Mouse (Mus musculus) CH12.LX (cell line): ENCODE data around the gene Ropn1. TPM values are rescaled to one million over a fixed set of nuclear protein-coding genes. Genes with fewer than 3 reads are reported as not detected.

Experiments
- DNase-seq: peaks from one replicate; pipeline ENCODE4 v3.0.0-alpha.2; 2013; ENCODE audit errors: extremely low read depth
- H3K27ac ChIP-seq: 2 replicates; pipeline ENCODE4 v1.5.1; 2012; ENCODE audit warnings: low read depth, mild to moderate bottlenecking, control low read depth, moderate library complexity; ENCODE audit not compliant: insufficient read depth
- H3K27me3 ChIP-seq: replicated peaks from 2 replicates; pipeline ENCODE3; 2012; ENCODE audit warnings: inconsistent platforms
- H3K36me3 ChIP-seq, 2 experiments: replicated peaks in 1 of 2; 2 replicates each; pipeline versions ENCODE3 to v1.6.1; 2012; ENCODE audit warnings: inconsistent platforms in 1 of 2, low read length in 1 of 2, mild to moderate bottlenecking in 1 of 2, mixed read lengths in 1 of 2, moderate library complexity in 1 of 2; ENCODE audit not compliant: control insufficient read depth in 1 of 2, insufficient read depth in 1 of 2
- H3K4me1 ChIP-seq, 2 experiments: 2 replicates each; pipeline ENCODE4 v1.6.1; 2012; ENCODE audit warnings: inconsistent platforms in 1 of 2, moderate library complexity in 1 of 2; ENCODE audit not compliant: insufficient read depth in 2 of 2, control insufficient read depth in 1 of 2
- H3K4me2 ChIP-seq: 2 replicates; pipeline ENCODE4 v1.6.1; 2012; ENCODE audit warnings: low read depth, mild to moderate bottlenecking, control low read depth; ENCODE audit not compliant: poor library complexity, insufficient read depth, severe bottlenecking
- H3K4me3 ChIP-seq, 3 experiments: fragments of 150-350 bp in 1 of 3; sonication (generic) in 1 of 3; replicated peaks in 1 of 3; 2 replicates each; pipeline versions ENCODE3 to v1.5.1; 2011 to 2012; ENCODE audit warnings: low read depth in 2 of 3, low read length in 2 of 3, mild to moderate bottlenecking in 2 of 3, moderate library complexity in 2 of 3, control low read depth in 1 of 3, improper control_type of control experiment in 1 of 3, inconsistent platforms in 1 of 3, mixed read lengths in 1 of 3; ENCODE audit not compliant: poor library complexity in 1 of 3
- H3K79me2 ChIP-seq: replicated peaks from 2 replicates; pipeline ENCODE4 v1.6.1; 2012; ENCODE audit warnings: mild to moderate bottlenecking, moderate library complexity; ENCODE audit not compliant: control insufficient read depth, poor library complexity, insufficient read depth, severe bottlenecking; ENCODE audit errors: extremely low read depth
- H3K9ac ChIP-seq: 2 replicates; pipeline ENCODE4 v1.6.1; 2012; ENCODE audit warnings: low read depth, mild to moderate bottlenecking, control low read depth, moderate library complexity; ENCODE audit not compliant: insufficient read depth
- H3K9me3 ChIP-seq: replicated peaks from 2 replicates; pipeline ENCODE3; 2012; ENCODE audit warnings: low read length, inconsistent platforms, mixed read lengths
- CHD1 ChIP-seq: IDR thresholded peaks from 2 replicates; pipeline ENCODE4 v1.6.1; 2012; ENCODE audit warnings: low read depth, low read length, improper control_type of control experiment, inconsistent platforms
- CHD2 ChIP-seq: IDR thresholded peaks from 2 replicates; pipeline ENCODE4 v1.6.1; 2011; ENCODE audit warnings: low read length, improper control_type of control experiment
- EP300 ChIP-seq: IDR thresholded peaks from 2 replicates; pipeline ENCODE4 v1.6.1; 2011; ENCODE audit warnings: low read length, improper control_type of control experiment
- ETS1 ChIP-seq: conservative IDR thresholded peaks from 2 replicates; pipeline ENCODE4 v1.6.1; 2012; ENCODE audit warnings: low read depth, mild to moderate bottlenecking, inconsistent platforms, low read length, improper control_type of control experiment, moderate library complexity
- GABPA ChIP-seq: IDR thresholded peaks from 2 replicates; pipeline ENCODE4 v1.6.1; 2012; ENCODE audit warnings: low read depth, low read length, improper control_type of control experiment, inconsistent platforms; ENCODE audit not compliant: insufficient replicate concordance
- HCFC1 ChIP-seq: IDR thresholded peaks from 2 replicates; pipeline ENCODE4 v1.6.1; 2012; ENCODE audit warnings: low read depth, mild to moderate bottlenecking, inconsistent platforms, low read length, improper control_type of control experiment
- JUN ChIP-seq: IDR thresholded peaks from 2 replicates; pipeline ENCODE4 v1.6.1; 2011; ENCODE audit warnings: low read depth, mild to moderate bottlenecking, low read length, improper control_type of control experiment, moderate library complexity; ENCODE audit not compliant: insufficient read depth
- JUND ChIP-seq: conservative IDR thresholded peaks from 2 replicates; pipeline ENCODE4 v1.6.1; 2011; ENCODE audit warnings: low read depth, low read length, improper control_type of control experiment
- KAT2A ChIP-seq: IDR thresholded peaks from 2 replicates; pipeline ENCODE4 v1.6.1; 2012; ENCODE audit warnings: low read length, improper control_type of control experiment, inconsistent platforms; ENCODE audit not compliant: insufficient replicate concordance
- MAX ChIP-seq: IDR thresholded peaks from 2 replicates; pipeline ENCODE4 v1.6.1; 2011; ENCODE audit warnings: low read length, improper control_type of control experiment
- MEF2A ChIP-seq: IDR thresholded peaks from 2 replicates; pipeline ENCODE4 v1.6.1; 2014; ENCODE audit warnings: low read depth, mild to moderate bottlenecking, inconsistent platforms, low read length, improper control_type of control experiment, borderline replicate concordance
- MXI1 ChIP-seq: IDR thresholded peaks from 2 replicates; pipeline ENCODE4 v1.6.1; 2011; ENCODE audit warnings: mild to moderate bottlenecking, low read depth, low read length, improper control_type of control experiment
- NELFE ChIP-seq: IDR thresholded peaks from 2 replicates; pipeline ENCODE4 v1.6.1; 2011; ENCODE audit warnings: low read depth, low read length, improper control_type of control experiment
- PAX5 ChIP-seq: IDR thresholded peaks from 2 replicates; pipeline ENCODE4 v1.6.1; 2012; ENCODE audit warnings: low read length, inconsistent platforms, mixed read lengths
- POLR2A ChIP-seq: IDR thresholded peaks from 2 replicates; pipeline ENCODE4 v1.6.1; 2011; ENCODE audit warnings: low read depth, mild to moderate bottlenecking, improper control_type of control experiment, low read length
- POLR2AphosphoS2 ChIP-seq: IDR thresholded peaks from 2 replicates; pipeline ENCODE4 v1.6.1; 2011; ENCODE audit warnings: low read depth, low read length, improper control_type of control experiment
- RCOR1 ChIP-seq: conservative IDR thresholded peaks from 2 replicates; pipeline ENCODE4 v1.6.1; 2012; ENCODE audit warnings: low read depth, mild to moderate bottlenecking, inconsistent platforms, low read length, improper control_type of control experiment
- SMC3 ChIP-seq: IDR thresholded peaks from 2 replicates; pipeline ENCODE4 v1.6.1; 2011; ENCODE audit warnings: low read depth, low read length, improper control_type of control experiment
- USF2 ChIP-seq: conservative IDR thresholded peaks from 2 replicates; pipeline ENCODE4 v1.6.1; 2011; ENCODE audit warnings: low read depth, low read length, improper control_type of control experiment
- ZNF384 ChIP-seq: IDR thresholded peaks from 2 replicates; pipeline ENCODE4 v1.6.1; 2012; ENCODE audit warnings: low read depth, low read length, improper control_type of control experiment, inconsistent platforms
- dilution Hi-C: fragments of 300-500 bp; cut with MboI; formaldehyde crosslinking; loops from 2 replicates; pipeline ENCODE4 v1.14.3; 2020; ENCODE audit warnings: low sequenced_read_pairs; ENCODE audit not compliant: extremely low pct_unique_long_range_greater_than_20kb, extremely low pct_ligation_motif_present
- in situ Hi-C: fragments of 300-500 bp; cut with MboI; formaldehyde crosslinking; loops from 3 replicates; pipeline ENCODE4 v1.14.3; 2019; ENCODE audit warnings: low sequenced_read_pairs, low pct_ligation_motif_present, low pct_unique_long_range_greater_than_20kb, mixed read lengths
- polyA plus RNA-seq: library from polyadenylated mRNA; unstranded; fragments of >175 nt; gene quantifications from 2 replicates; pipeline ENCODE4 v1.2.1, GENCODE M21; 2012; ENCODE audit warnings: low read depth; ENCODE audit not compliant: insufficient read length
- total RNA-seq, 2 experiments: library from RNA; depleted of rRNA; stranded (reverse); fragments of 300-350 nt in 1 of 2; fragments of >200 nt in 1 of 2; gene quantifications; 2 replicates each; pipeline ENCODE4 v1.2.3; 2012 to 2014

The Ropn1 gene
- total and polyA plus RNA-seq, 3 experiments, result not detected

DNA sequence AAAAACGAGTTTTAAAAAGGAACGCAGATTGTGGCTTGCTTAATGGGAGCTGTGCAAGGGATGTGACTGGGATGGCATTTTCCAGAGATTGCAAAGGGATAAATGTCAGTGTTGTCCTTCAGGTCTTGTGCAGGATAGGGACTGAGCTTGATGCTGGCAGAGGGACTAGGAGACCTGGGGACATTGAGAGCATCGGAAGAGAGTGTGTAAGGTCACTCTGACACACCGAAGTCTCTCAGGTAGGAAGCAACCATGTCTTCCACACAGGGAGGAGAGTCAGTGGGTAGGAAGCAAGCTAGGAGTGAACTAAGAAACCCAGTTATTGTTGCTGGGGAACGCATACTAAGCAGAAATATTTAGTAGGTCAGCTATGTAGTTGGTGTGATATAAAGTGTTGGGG, 8.3 kb downstream of the Ropn1 start:
- Histone ChIP-seq H3K4me1 (no peaks in the 10 kb centered on the region), H3K4me2 (peak overlapping the region; percentile 59), H3K9me3 (no peaks in the 10 kb centered on the region), H3K27me3 (peaks cover 62% of the 10 kb centered on the region), H3K27ac (no peak overlapping the region), H3K4me3 (no peak overlapping the region), H3K79me2 (no peaks in the 10 kb centered on the region), H3K9ac (no peak overlapping the region), H3K36me3 (no peaks in the 10 kb centered on the region)
- TF ChIP-seq HCFC1 (no peak), CHD1 (no peak), EP300 (no peak), GABPA (no peak), NELFE (no peak), USF2 (no peak), JUN (no peak), RCOR1 (no peak), MXI1 (no peak), ETS1 (no peak), ZNF384 (no peak), JUND (no peak), PAX5 (no peak), KAT2A (no peak)
- in situ Hi-C loops (no loop called here), dilution Hi-C loops (no loop called here)
- DNase-seq, result no peak

DNA sequence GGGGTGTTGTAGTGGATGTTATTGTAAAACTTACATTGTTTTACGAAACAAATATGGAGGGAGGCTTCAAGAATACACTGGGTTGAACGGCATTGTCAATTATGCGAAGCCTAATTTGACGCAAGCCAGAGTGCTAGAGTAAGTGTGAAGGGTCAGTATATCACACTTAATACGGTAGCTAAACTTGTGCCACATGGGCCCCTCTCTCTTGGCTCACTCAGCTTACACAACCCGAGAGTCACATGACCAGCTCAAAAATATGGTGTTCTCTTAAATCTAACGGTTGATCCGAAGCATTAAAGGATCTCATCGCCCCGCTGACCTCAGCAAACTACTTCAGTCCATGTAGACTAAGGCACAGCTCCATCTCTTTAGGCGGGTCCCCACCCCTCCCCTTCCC, 8.7 kb downstream of the Ropn1 start:
- TF ChIP-seq POLR2AphosphoS2 (no peak), MAX (no peak), JUND (no peak), RCOR1 (no peak), MEF2A (no peak), GABPA (no peak), ZNF384 (no peak), SMC3 (no peak), POLR2A (no peak), CHD2 (no peak)
- no peak overlapping the region for H3K4me2 ChIP-seq
- no peak overlapping the region for H3K27ac ChIP-seq
- H3K4me3 ChIP-seq, result no peak overlapping the region
- DNase-seq, result no peak
- H3K79me2 ChIP-seq, result no peaks in the 10 kb centered on the region
- no peaks in the 10 kb centered on the region for H3K9me3 ChIP-seq
- in situ Hi-C loops (no loop called here), dilution Hi-C loops (no loop called here)
- H3K36me3 ChIP-seq, result no peaks in the 10 kb centered on the region
- peaks cover 60% of the 10 kb centered on the region for H3K27me3 ChIP-seq
- no peaks in the 10 kb centered on the region for H3K4me1 ChIP-seq
- H3K9ac ChIP-seq, result no peak overlapping the region
